Mouse (Mus musculus): ENCODE data around the gene D630045J12Rik. TPM values are rescaled to one million over a fixed set of nuclear protein-coding genes. Genes with fewer than 3 reads are reported as not detected.

D630045J12Rik gene
- polyA plus RNA-seq, 1 experiment from 2014 or later: 0.28 TPM

GRCm38 (mm10) chr6:38181756-38182318 lies 72.0 kb downstream of the D630045J12Rik start:
- WGBS (ENCODE audit: insufficient replicate concordance): 68% methylated on average over 10 of the region's 10 CpGs
- ATAC-seq (ENCODE audit: low read depth) (no peak), DNase-seq (no peak)
- Histone ChIP-seq H3K9me3 (replicated peaks) (no peaks in the 10 kb centered on the region), H3K36me3 (no peaks in the 10 kb centered on the region), H3K4me1 (replicated peaks) (no peaks in the 10 kb centered on the region), H3K27me3 (no peaks in the 10 kb centered on the region), H3K4me3 (replicated peaks) (no peak overlapping the region), H3K27ac (no peak overlapping the region), H3K9ac (no peak overlapping the region), H3K4me2 (no peak overlapping the region)

GRCm38 (mm10) chr6:38180669-38181068 lies 73.1 kb downstream of the D630045J12Rik start:
- 0 out of 2 replicates have a peak, but pooled peaks have one; percentile 23 for ATAC-seq (ENCODE audit: low read depth)
- no peak overlapping the region for H3K9ac ChIP-seq
- 60% methylated on average over 5 of the region's 5 CpGs for WGBS (ENCODE audit: insufficient replicate concordance)
- DNase-seq: no peak
- H3K4me3 ChIP-seq (replicated peaks): no peak overlapping the region
- H3K4me2 ChIP-seq: no peak overlapping the region
- no peaks in the 10 kb centered on the region for H3K27me3 ChIP-seq
- H3K4me1 ChIP-seq (replicated peaks): no peaks in the 10 kb centered on the region
- H3K9me3 ChIP-seq (replicated peaks): no peaks in the 10 kb centered on the region
- H3K27ac ChIP-seq: no peak overlapping the region
- no peaks in the 10 kb centered on the region for H3K36me3 ChIP-seq

DNA sequence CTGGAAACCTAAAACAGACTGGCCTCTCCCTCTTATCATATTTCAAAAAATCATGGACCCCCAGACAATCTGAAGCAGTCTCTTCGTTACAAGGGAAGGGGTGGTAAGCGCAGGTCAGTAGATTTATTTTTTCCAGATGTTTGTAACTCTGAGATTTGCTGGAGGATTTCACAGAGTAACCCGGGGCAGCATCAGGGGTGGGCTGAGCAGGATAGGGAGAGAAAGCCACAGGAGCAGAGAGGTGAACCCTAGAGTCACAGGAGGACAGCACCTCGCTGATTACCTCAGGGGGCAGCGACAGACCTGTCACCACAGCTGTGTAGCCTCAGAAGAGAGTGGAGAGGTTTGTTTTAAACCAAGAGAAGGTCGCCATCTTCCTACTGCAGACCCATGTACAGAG lies 88.4 kb downstream of the D630045J12Rik start:
- H3K27me3 ChIP-seq: no peaks in the 10 kb centered on the region
- no peak for DNase-seq

DNA sequence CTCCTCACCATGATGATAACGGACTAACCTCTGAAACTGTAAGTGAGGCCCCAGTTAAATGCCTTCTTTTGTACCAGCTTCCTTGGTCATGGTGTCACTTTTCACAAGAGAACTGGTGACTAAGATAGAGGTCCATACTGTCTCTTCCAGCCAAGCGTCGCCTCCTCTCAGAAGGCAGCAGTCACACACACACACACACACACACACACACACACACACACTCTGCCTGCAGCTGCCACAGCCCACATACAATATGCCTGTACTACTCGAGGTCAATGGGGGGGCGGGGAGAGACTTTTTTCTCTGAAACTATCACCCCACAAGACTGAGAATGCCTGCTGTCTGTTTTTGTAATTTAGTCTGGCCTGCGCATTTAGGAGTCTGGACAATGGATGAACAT lies 89.1 kb downstream of the D630045J12Rik start:
- no peak overlapping the region for H3K4me3 ChIP-seq (replicated peaks)
- no peak overlapping the region for H3K9ac ChIP-seq
- 77% methylated on average over 6 of the region's 6 CpGs for WGBS (ENCODE audit: insufficient replicate concordance)
- H3K4me1 ChIP-seq (replicated peaks): no peaks in the 10 kb centered on the region
- no peak for ATAC-seq (ENCODE audit: low read depth)
- H3K4me2 ChIP-seq: no peak overlapping the region
- no peaks in the 10 kb centered on the region for H3K9me3 ChIP-seq (replicated peaks)
- DNase-seq: no peak
- no peaks in the 10 kb centered on the region for H3K27me3 ChIP-seq
- H3K27ac ChIP-seq: no peak overlapping the region
- no peaks in the 10 kb centered on the region for H3K36me3 ChIP-seq

More for the DNA sequence above, 88.4 kb downstream of the D630045J12Rik start:
- ATAC-seq (ENCODE audit: low read depth): no peak
- WGBS (ENCODE audit: insufficient replicate concordance): 65% methylated on average over 6 of the region's 6 CpGs
- H3K4me3 ChIP-seq (replicated peaks): no peak overlapping the region
- no peak overlapping the region for H3K9ac ChIP-seq
- no peak overlapping the region for H3K4me2 ChIP-seq
- no peaks in the 10 kb centered on the region for H3K4me1 ChIP-seq (replicated peaks)
- H3K27ac ChIP-seq: no peak overlapping the region
- H3K36me3 ChIP-seq: no peaks in the 10 kb centered on the region
- no peaks in the 10 kb centered on the region for H3K9me3 ChIP-seq (replicated peaks)

DNA sequence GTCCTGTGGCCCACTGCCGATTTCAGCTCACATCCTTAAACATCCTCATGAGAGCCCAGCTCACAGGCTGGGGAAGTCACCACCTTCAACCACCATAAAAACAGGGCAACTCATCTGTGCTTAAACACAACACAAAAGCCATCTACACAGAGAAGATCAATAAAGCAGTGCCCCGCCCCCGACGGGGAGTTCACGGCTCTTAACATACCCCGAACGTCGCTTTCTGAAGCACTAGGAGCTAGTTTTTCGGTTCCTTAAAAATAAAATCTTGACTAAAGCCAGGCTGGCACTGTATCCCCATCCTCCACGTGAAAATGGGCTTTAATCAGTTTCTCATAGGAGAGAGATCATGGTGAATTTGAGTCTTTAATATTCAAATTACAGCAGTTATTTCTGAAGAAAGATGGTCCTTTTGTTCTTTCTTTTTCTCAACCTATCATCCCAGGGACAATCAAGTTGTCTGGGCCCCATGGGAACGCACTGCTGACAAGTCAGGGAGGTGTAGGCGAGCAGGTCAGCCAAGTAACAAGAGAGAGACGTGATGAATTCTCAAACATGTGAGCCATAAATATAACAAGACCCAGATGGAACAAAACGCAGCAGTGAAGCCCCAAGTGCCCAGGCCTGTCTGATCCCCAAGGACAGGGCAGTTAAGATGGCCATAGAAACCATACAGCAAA lies 90.8 kb downstream of the D630045J12Rik start:
- H3K4me2 ChIP-seq: no peak overlapping the region
- 69% methylated on average over 14 of the region's 14 CpGs for WGBS (ENCODE audit: insufficient replicate concordance)

GRCm38 (mm10) chr6:38160556-38160955 lies 93.3 kb downstream of the D630045J12Rik start:
- Histone ChIP-seq H3K4me1 (replicated peaks) (no peaks in the 10 kb centered on the region), H3K27me3 (no peaks in the 10 kb centered on the region), H3K9ac (no peak overlapping the region), H3K9me3 (replicated peaks) (no peaks in the 10 kb centered on the region), H3K4me2 (no peak overlapping the region), H3K27ac (no peak overlapping the region), H3K36me3 (no peaks in the 10 kb centered on the region), H3K4me3 (replicated peaks) (no peak overlapping the region)
- 27% methylated on average over 2 of the region's 2 CpGs for WGBS (ENCODE audit: insufficient replicate concordance)
- ATAC-seq (ENCODE audit: low read depth) (no peak), DNase-seq (no peak)

More for the DNA sequence above, 90.8 kb downstream of the D630045J12Rik start:
- no peaks in the 10 kb centered on the region for H3K36me3 ChIP-seq
- ATAC-seq (ENCODE audit: low read depth): no peak
- no peak for DNase-seq
- H3K4me3 ChIP-seq (replicated peaks): no peak overlapping the region
- H3K27ac ChIP-seq: no peak overlapping the region
- no peaks in the 10 kb centered on the region for H3K9me3 ChIP-seq (replicated peaks)
- no peaks in the 10 kb centered on the region for H3K4me1 ChIP-seq (replicated peaks)
- no peaks in the 10 kb centered on the region for H3K27me3 ChIP-seq
- no peak overlapping the region for H3K9ac ChIP-seq

DNA sequence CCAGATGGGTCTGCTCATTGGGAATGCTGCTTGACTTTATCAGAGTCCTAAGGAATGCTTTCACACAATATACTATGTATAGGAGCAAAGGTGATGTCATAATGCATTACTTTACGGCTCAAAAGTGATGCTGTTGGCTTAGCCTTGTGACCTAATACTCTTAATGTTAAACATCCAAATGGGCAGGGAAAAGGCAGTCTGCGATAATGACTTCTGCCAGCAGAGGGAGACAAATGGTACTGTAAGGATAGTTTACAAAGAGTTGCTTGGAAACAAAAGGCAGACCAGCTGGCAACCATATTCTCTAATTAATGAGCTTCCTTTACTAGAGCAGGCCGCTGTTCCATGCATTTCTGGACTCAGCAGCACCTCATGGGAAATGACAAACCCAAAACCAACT lies 93.7 kb downstream of the D630045J12Rik start:
- H3K4me1 ChIP-seq (replicated peaks): no peaks in the 10 kb centered on the region
- H3K36me3 ChIP-seq: no peaks in the 10 kb centered on the region
- no peaks in the 10 kb centered on the region for H3K27me3 ChIP-seq
- no peak overlapping the region for H3K27ac ChIP-seq
- H3K9me3 ChIP-seq (replicated peaks): no peaks in the 10 kb centered on the region
- WGBS (ENCODE audit: insufficient replicate concordance): 21% methylated on average over 3 of the region's 3 CpGs
- H3K9ac ChIP-seq: no peak overlapping the region
- no peak overlapping the region for H3K4me3 ChIP-seq (replicated peaks)
- ATAC-seq (ENCODE audit: low read depth): no peak
- DNase-seq: peak; percentile 38
- no peak overlapping the region for H3K4me2 ChIP-seq

GRCm38 (mm10) chr6:38159576-38159975 lies 94.2 kb downstream of the D630045J12Rik start:
- Histone ChIP-seq H3K4me1 (replicated peaks) (no peaks in the 10 kb centered on the region), H3K4me3 (replicated peaks) (no peak overlapping the region), H3K4me2 (no peak overlapping the region), H3K9ac (no peak overlapping the region), H3K27me3 (no peaks in the 10 kb centered on the region), H3K9me3 (replicated peaks) (no peaks in the 10 kb centered on the region), H3K36me3 (no peaks in the 10 kb centered on the region), H3K27ac (no peak overlapping the region)
- 71% methylated on average over 4 of the region's 4 CpGs for WGBS (ENCODE audit: insufficient replicate concordance)
- no peak for ATAC-seq (ENCODE audit: low read depth)
- DNase-seq: no peak

DNA sequence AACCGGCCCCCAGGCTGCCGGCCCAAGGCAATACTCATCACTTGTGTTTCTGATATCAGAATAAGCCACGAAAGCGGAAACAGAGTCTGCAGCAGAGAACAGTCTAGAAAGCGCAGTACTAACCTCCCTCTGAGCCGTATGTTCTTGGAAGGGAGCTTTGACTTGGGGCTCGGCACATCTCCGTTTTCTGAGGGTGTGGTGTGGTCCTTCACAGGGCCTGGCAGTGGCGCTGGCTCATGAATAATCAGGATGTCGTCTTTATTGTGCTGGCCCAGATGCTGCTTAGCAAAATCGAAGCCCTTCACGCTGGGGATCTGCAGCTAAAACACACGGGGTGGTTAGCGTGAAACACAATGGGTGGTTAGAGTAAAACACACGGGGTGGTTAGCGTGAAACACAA lies 95.9 kb downstream of the D630045J12Rik start:
- Histone ChIP-seq H3K4me2 (no peak overlapping the region), H3K4me3 (replicated peaks) (no peak overlapping the region), H3K9ac (no peak overlapping the region), H3K27me3 (no peaks in the 10 kb centered on the region), H3K4me1 (replicated peaks) (no peaks in the 10 kb centered on the region; the same call in 1 of the 2 replicates), H3K36me3 (no peaks in the 10 kb centered on the region), H3K9me3 (replicated peaks) (no peaks in the 10 kb centered on the region), H3K27ac (no peak overlapping the region)
- 76% methylated on average over 16 of the region's 16 CpGs for WGBS (ENCODE audit: insufficient replicate concordance)
- DNase-seq (no peak), ATAC-seq (ENCODE audit: low read depth) (no peak)

DNA sequence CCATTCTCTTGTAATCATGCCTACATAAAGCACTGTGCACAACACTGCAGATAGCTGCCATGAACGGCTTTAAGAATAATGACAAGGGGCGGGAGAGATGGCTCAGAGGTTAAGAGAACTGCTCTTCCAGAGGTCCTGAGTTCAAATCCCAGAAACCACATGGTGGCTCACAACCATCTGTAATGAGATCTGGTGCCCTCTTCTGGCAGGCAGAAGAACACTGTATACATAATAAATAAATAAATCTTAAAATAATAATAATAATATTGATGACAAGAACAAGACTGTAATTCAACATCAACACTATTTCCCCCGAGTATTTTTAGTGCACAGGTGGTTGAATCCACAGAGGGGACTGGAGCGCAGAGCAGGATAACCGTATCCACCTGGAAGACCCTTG lies 97.6 kb downstream of the D630045J12Rik start:
- Histone ChIP-seq H3K36me3 (no peaks in the 10 kb centered on the region), H3K4me2 (no peak overlapping the region), H3K4me1 (replicated peaks) (peaks cover 9% of the 10 kb centered on the region), H3K9me3 (replicated peaks) (no peaks in the 10 kb centered on the region), H3K4me3 (replicated peaks) (no peak overlapping the region), H3K27me3 (no peaks in the 10 kb centered on the region), H3K9ac (no peak overlapping the region), H3K27ac (no peak overlapping the region)
- 74% methylated on average over 5 of the region's 5 CpGs for WGBS (ENCODE audit: insufficient replicate concordance)
- DNase-seq (no peak), ATAC-seq (ENCODE audit: low read depth) (no peak)

DNA sequence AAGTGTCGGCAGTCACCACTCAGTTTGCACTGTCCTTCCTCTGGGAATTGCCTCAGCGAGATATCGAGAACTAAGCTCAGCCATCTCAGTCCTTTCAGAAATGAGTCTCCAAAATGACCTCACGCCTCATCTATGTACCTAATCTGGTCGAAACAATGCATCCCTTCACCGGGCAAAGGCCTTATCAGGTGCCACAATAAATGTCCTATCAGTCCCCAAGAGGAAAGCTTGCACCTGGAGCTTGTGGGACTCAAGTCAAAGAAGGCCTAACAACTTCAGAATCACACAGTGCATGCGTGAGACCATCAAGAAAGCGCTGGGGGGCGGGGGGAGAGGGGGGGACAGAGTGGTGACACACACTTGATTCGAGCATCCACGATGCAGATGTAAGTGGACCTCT lies 101.5 kb downstream of the D630045J12Rik start:
- H3K27ac ChIP-seq: no peak overlapping the region
- H3K4me2 ChIP-seq: no peak overlapping the region
- H3K4me3 ChIP-seq (replicated peaks): no peak overlapping the region
- DNase-seq (no peak), ATAC-seq (ENCODE audit: low read depth) (0 out of 2 replicates have a peak, but pooled peaks have one; percentile 39)
- H3K4me1 ChIP-seq (replicated peaks): peaks cover 9% of the 10 kb centered on the region
- no peaks in the 10 kb centered on the region for H3K36me3 ChIP-seq
- no peaks in the 10 kb centered on the region for H3K27me3 ChIP-seq
- WGBS (ENCODE audit: insufficient replicate concordance): 44% methylated on average over 11 of the region's 11 CpGs
- no peaks in the 10 kb centered on the region for H3K9me3 ChIP-seq (replicated peaks)
- H3K9ac ChIP-seq: no peak overlapping the region

DNA sequence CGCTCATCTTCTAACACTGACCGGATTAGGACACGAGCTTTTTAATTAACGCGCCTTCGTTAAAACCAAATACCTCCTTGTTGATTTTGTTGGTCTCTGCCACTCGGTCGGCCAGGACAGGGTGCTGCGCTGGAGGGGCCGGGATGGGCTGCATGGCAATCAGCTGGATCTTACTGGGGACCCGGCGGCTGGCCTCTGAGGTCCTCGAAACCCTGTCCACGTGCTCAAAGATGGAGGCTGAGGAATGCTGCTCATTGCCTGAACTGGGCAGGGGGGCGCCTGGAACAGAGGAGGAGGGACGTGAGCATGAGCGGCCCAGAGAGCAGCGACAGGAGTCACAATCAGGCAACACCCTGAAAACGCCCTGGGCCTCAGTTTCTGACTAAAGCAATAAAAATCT lies 104.3 kb downstream of the D630045J12Rik start:
- Histone ChIP-seq H3K4me3 (replicated peaks) (no peak overlapping the region), H3K36me3 (no peaks in the 10 kb centered on the region), H3K27me3 (no peaks in the 10 kb centered on the region), H3K9ac (no peak overlapping the region), H3K27ac (no peak overlapping the region), H3K4me2 (no peak overlapping the region), H3K9me3 (replicated peaks) (no peaks in the 10 kb centered on the region), H3K4me1 (replicated peaks) (peaks cover 19% of the 10 kb centered on the region)
- ATAC-seq (ENCODE audit: low read depth) (no peak), DNase-seq (no peak)
- WGBS (ENCODE audit: insufficient replicate concordance): 79% methylated on average over 19 of the region's 19 CpGs

All from liver, embryonic 13.5 days (tissue).